Mouse (Mus musculus) neural tube, embryonic 11.5 days (tissue): ENCODE results near the gene Mxd4. TPM values are rescaled to one million over a fixed set of nuclear protein-coding genes. Genes with fewer than 3 reads are reported as not detected.

Source experiments
- ATAC-seq: fragments of 200-750 bp; cut with Nextera tagmentation; 2 replicates; pipeline ENCODE4 v1.8.0; 2017; ENCODE audit warnings: moderate number of reproducible peaks, mild to moderate bottlenecking, moderate TSS enrichment, moderate library complexity; ENCODE audit not compliant: insufficient read depth, low FRiP score, low TSS enrichment
- DNase-seq: peaks from one replicate; pipeline ENCODE4 v3.0.0-alpha.2; 2015; ENCODE audit warnings: low spot score
- H3K27ac ChIP-seq: fragments of 300-500 bp; sonication (generic); 2 replicates; pipeline ENCODE4 v1.5.1; 2014; ENCODE audit warnings: low read depth, mild to moderate bottlenecking, low read length
- H3K27me3 ChIP-seq: fragments of 300-500 bp; sonication (generic); 2 replicates; pipeline ENCODE4 v1.6.1; 2014; ENCODE audit warnings: mild to moderate bottlenecking, low read length, mixed read lengths; ENCODE audit not compliant: control insufficient read depth, insufficient read depth
- H3K36me3 ChIP-seq: fragments of 300-500 bp; sonication (generic); 2 replicates; pipeline ENCODE4 v1.6.1; 2014; ENCODE audit warnings: mild to moderate bottlenecking, low read length, moderate library complexity, mixed read lengths; ENCODE audit not compliant: control insufficient read depth, insufficient read depth
- H3K4me1 ChIP-seq: fragments of 300-500 bp; sonication (generic); 2 replicates; pipeline ENCODE4 v1.6.1; 2014; ENCODE audit warnings: low read length, mixed read lengths; ENCODE audit not compliant: control insufficient read depth, insufficient read depth
- H3K4me2 ChIP-seq: fragments of 300-500 bp; sonication (generic); 2 replicates; pipeline ENCODE4 v1.6.1; 2014; ENCODE audit warnings: low read depth, mild to moderate bottlenecking, moderate library complexity
- H3K4me3 ChIP-seq: fragments of 300-500 bp; sonication (generic); 2 replicates; pipeline ENCODE4 v1.5.1; 2014; ENCODE audit warnings: low read depth, low read length
- H3K9ac ChIP-seq: fragments of 300-500 bp; sonication (generic); 2 replicates; pipeline ENCODE4 v1.6.1; 2014; ENCODE audit warnings: mild to moderate bottlenecking, low read length
- H3K9me3 ChIP-seq: fragments of 300-500 bp; sonication (generic); 2 replicates; pipeline ENCODE4 v1.6.1; 2016; ENCODE audit warnings: low read length; ENCODE audit not compliant: control insufficient read depth
- WGBS: fragments of 180-500 bp; shearing (Covaris S2); extraction: QIAGEN DNeasy Blood & Tissue Kit; methylation state at CpG from one replicate; pipeline ENCODE4 v1.1.7; 2014; 5-methylcytosine and 5-hydroxymethylcytosine counted together
- polyA plus RNA-seq: library from polyadenylated mRNA; unstranded; fragments of >200 nt; fragmentation: Nextera tagmentation; extraction: Ambion mirVana; gene quantifications from 2 replicates; pipeline ENCODE4 v1.2.1, GENCODE M21; 2014

Mxd4 gene
- polyA plus RNA-seq, 1 experiment from 2014 or later: 22.7 TPM

DNA sequence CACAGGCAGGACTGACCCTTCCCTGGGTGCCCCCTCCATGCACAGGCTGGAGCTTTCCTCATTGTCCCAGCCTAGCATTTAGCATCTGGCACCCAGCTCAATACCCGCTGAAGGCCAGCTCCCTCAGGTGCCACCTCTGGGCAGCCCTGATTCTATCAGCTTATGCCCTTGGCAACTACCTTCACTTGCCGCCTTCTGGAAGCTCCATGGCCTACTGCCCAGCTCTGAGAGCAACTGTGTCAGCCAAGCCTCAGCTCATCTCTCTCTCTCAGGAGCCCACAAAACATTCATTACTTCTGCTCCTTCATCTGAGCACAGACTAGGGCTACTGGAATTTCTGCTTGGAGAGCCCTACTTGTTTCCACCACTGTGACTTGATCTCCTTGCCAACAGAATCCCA is 38.0 kb upstream of the Mxd4 start:
- Histone ChIP-seq H3K4me2 (no peak overlapping the region), H3K4me3 (no peak overlapping the region), H3K9me3 (no peaks in the 10 kb centered on the region), H3K4me1 (no peaks in the 10 kb centered on the region), H3K27ac (no peak overlapping the region), H3K9ac (no peak overlapping the region), H3K36me3 (no peaks in the 10 kb centered on the region), H3K27me3 (no peaks in the 10 kb centered on the region)
- no peak for DNase-seq
- ATAC-seq: no peak
- 91% methylated on average over 2 of the region's 2 CpGs for WGBS

DNA sequence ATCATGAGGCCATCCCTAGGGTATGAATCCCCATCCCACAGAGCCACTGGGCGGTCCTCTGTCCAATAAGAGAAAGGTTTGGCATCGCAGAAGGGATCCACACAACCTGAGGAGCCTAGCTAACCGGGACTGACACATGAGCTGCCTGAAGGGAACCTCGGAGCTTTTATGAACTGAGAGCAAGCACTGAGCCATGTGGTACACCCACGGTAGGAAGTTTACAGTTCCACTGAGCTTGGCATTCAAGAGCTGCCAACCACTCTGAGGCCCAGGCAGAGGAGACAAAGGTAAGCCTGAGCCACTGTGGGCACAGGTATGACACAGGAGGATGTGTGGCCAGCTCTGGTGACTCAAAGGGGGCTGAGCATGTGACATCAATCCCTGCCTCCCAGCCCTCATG is 37.0 kb upstream of the Mxd4 start:
- H3K4me3 ChIP-seq: no peak overlapping the region
- no peak for ATAC-seq
- no peaks in the 10 kb centered on the region for H3K4me1 ChIP-seq
- WGBS: 87% methylated on average over 5 of the region's 5 CpGs
- no peak for DNase-seq
- H3K4me2 ChIP-seq: no peak overlapping the region
- no peaks in the 10 kb centered on the region for H3K27me3 ChIP-seq
- H3K9ac ChIP-seq: no peak overlapping the region
- no peaks in the 10 kb centered on the region for H3K36me3 ChIP-seq
- H3K9me3 ChIP-seq: no peaks in the 10 kb centered on the region
- no peak overlapping the region for H3K27ac ChIP-seq

DNA sequence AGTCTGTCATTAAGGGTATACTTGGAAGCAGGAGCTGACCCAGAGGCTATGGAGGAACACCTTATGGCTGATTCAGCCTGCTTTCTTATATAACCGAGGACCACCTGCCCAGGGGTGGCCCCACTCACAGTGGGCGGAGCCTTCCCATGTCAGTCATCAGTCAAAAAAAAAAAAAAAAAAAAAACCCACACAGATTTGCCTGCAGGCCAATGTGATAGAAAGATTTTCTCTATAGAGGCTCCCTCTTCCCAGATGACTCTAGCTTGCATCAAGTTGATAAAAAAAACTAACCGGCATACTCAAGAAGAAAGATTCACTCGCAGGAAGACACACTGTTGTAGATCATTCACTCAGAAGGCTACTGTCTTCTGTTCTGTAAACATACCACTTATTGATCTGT is 32.5 kb upstream of the Mxd4 start:
- Histone ChIP-seq H3K4me3 (no peak overlapping the region), H3K27ac (no peak overlapping the region), H3K4me2 (no peak overlapping the region), H3K9ac (no peak overlapping the region), H3K36me3 (no peaks in the 10 kb centered on the region), H3K27me3 (no peaks in the 10 kb centered on the region), H3K9me3 (no peaks in the 10 kb centered on the region), H3K4me1 (no peaks in the 10 kb centered on the region)
- no peak for DNase-seq
- WGBS: 85% methylated on average over 4 of the region's 4 CpGs
- no peak for ATAC-seq

DNA sequence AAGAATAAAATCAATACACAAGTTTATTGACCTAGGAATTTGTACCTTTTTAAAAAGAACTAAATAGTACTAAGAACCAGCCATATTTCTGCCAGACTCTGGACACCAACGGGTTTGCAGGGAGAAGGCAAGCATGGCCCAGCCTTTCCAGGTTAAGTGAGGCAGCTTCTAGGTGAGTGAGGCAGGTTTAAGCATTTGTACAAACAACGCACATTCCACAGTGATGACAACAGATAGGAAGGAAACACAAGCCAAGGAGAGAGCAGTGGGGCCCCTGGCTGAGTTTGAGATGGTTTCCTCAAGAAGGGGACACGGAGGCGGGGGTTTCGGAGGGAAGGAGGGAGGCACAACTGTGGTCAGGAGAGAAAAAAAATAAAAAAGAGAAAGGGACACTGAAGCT is 31.2 kb upstream of the Mxd4 start:
- H3K4me2 ChIP-seq: no peak overlapping the region
- no peaks in the 10 kb centered on the region for H3K27me3 ChIP-seq
- H3K4me3 ChIP-seq: no peak overlapping the region
- ATAC-seq: no peak
- no peaks in the 10 kb centered on the region for H3K9me3 ChIP-seq
- WGBS: 82% methylated on average over 5 of the region's 5 CpGs
- no peaks in the 10 kb centered on the region for H3K36me3 ChIP-seq
- DNase-seq: no peak
- H3K27ac ChIP-seq: no peak overlapping the region
- H3K9ac ChIP-seq: no peak overlapping the region
- H3K4me1 ChIP-seq: no peaks in the 10 kb centered on the region

DNA sequence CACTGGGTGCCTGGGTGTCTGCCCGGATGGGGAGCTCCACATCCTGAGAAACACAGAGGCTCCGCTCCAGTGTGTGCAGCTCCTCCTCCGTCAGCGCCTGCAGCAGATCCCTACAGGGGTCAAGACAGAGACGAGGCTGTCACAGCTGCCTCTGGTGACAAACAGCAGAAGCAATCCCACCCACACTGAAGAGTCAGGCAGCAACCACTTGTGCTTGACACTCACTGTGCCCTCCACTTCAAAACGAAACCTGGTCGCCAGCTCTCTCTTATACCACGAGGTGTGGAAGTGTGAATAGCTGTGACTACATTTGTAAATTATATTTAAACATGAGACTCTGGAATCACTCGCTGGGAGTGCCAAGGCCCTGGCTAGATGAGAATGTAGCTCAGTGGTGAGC is 30.2 kb upstream of the Mxd4 start:
- no peak overlapping the region; the same call in 1 of the 2 replicates for H3K9ac ChIP-seq
- no peak overlapping the region for H3K4me3 ChIP-seq
- ATAC-seq (no peak), DNase-seq (no peak)
- H3K36me3 ChIP-seq: no peaks in the 10 kb centered on the region
- no peaks in the 10 kb centered on the region for H3K4me1 ChIP-seq
- H3K27me3 ChIP-seq: no peaks in the 10 kb centered on the region
- 68% methylated on average over 9 of the region's 9 CpGs for WGBS
- H3K27ac ChIP-seq: no peak overlapping the region
- H3K9me3 ChIP-seq: no peaks in the 10 kb centered on the region
- H3K4me2 ChIP-seq: no peak overlapping the region

DNA sequence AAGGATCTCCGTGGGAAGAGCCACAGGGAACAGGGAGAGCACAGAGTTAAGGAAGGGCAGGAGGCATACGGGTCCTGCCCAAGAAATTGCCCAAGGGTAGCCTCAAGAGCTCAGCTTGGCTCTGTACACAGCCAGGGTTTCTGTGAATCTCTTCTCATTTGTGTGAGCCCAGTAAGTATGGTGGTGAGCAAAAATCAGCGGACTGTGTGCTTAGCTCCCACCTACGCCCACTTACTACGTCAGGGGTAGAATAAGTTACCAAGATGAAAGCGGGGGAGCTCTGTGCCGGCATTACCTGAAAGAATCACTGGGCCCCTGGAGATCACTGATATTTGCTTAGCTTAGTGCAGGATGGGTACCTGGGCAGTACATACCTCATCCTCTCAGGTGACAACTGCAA is 28.5 kb upstream of the Mxd4 start:
- Histone ChIP-seq H3K27ac (no peak overlapping the region), H3K36me3 (no peaks in the 10 kb centered on the region), H3K9ac (no peak overlapping the region), H3K27me3 (no peaks in the 10 kb centered on the region), H3K4me2 (no peak overlapping the region), H3K9me3 (no peaks in the 10 kb centered on the region), H3K4me3 (no peak overlapping the region), H3K4me1 (no peaks in the 10 kb centered on the region)
- DNase-seq: no peak
- WGBS: 84% methylated on average over 7 of the region's 7 CpGs
- no peak for ATAC-seq

DNA sequence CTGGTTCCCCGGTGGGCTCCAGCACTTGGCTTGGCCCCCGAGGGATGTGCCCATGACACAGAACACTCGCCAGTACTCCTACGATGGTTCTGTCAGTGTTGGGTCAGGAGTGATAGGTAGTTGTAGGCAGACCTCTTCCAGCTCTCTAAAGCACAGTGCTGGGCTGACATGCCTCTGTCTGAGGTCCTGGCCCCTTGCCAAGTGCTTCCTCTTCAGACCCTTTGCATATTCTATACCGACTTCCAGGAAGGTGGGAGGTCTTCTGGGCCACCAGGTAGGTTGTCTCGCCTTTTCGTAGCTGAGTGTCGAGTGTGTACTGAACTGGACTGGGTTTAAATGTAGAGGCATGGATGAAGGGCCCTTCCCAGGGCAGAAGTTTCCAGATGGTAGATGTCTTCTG is 26.1 kb upstream of the Mxd4 start:
- DNase-seq: no peak
- Histone ChIP-seq H3K9ac (no peak overlapping the region), H3K9me3 (no peaks in the 10 kb centered on the region), H3K36me3 (no peaks in the 10 kb centered on the region), H3K4me2 (no peak overlapping the region), H3K4me1 (no peaks in the 10 kb centered on the region), H3K4me3 (no peak overlapping the region), H3K27ac (no peak overlapping the region), H3K27me3 (no peaks in the 10 kb centered on the region)
- WGBS: 85% methylated on average over 8 of the region's 8 CpGs
- ATAC-seq: no peak

DNA sequence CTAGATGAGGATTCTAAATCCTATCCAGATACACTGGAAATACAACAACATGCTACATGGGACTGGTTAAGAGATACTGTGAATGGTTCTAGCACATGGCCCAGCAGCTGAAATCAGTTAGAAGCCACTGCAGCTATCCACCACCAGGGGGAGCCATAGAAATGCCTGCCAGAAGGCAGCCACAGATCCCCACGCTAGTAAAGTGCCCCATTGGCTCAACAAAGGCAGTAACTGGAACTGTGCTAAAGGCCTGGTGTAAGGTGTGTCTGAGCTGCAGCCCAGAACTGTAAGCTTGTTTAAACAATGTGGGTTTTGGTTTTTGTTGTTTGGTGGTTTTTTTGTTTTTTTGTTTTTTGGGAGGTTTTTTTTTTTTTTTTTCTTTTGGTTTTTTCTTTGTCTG is 22.8 kb upstream of the Mxd4 start:
- no peaks in the 10 kb centered on the region for H3K4me1 ChIP-seq
- H3K9me3 ChIP-seq: no peaks in the 10 kb centered on the region
- DNase-seq (peak; percentile 68), ATAC-seq (no peak)
- H3K4me3 ChIP-seq: no peak overlapping the region
- no peak overlapping the region for H3K9ac ChIP-seq
- H3K36me3 ChIP-seq: no peaks in the 10 kb centered on the region
- 3% methylated on average over 1 of the region's 1 CpGs for WGBS
- H3K4me2 ChIP-seq: no peak overlapping the region
- H3K27ac ChIP-seq: no peak overlapping the region
- no peaks in the 10 kb centered on the region for H3K27me3 ChIP-seq

DNA sequence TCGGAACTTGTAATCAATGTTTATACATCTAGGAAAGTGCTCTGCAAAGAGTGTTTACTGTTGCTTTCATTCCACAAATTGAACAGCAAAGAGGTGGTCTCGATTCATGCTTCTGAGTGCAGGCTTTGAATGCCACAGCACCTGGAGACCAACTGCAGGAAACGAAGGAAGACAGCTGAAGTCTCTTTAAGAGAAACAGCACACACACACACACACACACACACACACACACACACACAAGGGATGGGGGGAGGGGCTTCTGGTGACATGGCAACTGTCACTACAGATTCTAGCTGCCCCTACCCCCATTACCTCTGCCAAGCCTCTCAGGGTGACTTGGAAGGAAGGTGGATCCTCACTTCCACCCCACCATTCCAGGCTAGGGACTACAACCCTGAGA is 20.0 kb upstream of the Mxd4 start:
- H3K27ac ChIP-seq: no peak overlapping the region
- H3K4me2 ChIP-seq: no peak overlapping the region
- H3K4me1 ChIP-seq: no peaks in the 10 kb centered on the region
- H3K9ac ChIP-seq: no peak overlapping the region
- H3K4me3 ChIP-seq: no peak overlapping the region
- H3K27me3 ChIP-seq: no peaks in the 10 kb centered on the region
- no peaks in the 10 kb centered on the region for H3K36me3 ChIP-seq
- WGBS: 86% methylated on average over 3 of the region's 3 CpGs
- H3K9me3 ChIP-seq: no peaks in the 10 kb centered on the region
- no peak for ATAC-seq
- DNase-seq: no peak
